Mouse (Mus musculus) ovary, postnatal 10 days (tissue): ENCODE measurements around the gene Tnnc1.

ENCODE experiments used
- DNase-seq: peaks from one replicate; pipeline ENCODE4 v3.0.0; 2022; ENCODE audit warnings: low spot score

The Tnnc1 gene

GRCm38 (mm10) chr14:31184195-31184594 is 23.9 kb upstream of the Tnnc1 start:
- DNase-seq = no peak

DNA sequence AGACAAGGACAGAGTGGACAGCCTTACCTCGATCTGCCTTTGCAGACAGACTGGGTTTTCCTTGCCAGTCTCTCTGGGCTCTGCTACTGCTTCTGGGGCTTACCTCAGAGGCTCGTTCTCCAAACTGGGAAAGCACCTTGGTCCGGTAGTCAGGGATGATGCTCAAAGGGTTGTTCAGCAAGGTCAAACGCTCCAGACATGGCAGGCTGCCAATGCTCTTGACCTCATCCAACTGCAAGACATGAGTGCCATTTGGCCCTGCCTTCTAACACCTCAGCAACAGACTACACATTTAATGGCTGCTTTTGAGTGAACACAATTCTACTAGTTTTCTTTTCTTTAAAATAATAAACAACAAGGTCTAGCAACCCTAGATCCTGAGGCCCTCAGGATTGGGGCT is 21.5 kb upstream of the Tnnc1 start:
- no peak for DNase-seq

GRCm38 (mm10) chr14:31188771-31189181 is 19.3 kb upstream of the Tnnc1 start:
- no peak for DNase-seq

DNA sequence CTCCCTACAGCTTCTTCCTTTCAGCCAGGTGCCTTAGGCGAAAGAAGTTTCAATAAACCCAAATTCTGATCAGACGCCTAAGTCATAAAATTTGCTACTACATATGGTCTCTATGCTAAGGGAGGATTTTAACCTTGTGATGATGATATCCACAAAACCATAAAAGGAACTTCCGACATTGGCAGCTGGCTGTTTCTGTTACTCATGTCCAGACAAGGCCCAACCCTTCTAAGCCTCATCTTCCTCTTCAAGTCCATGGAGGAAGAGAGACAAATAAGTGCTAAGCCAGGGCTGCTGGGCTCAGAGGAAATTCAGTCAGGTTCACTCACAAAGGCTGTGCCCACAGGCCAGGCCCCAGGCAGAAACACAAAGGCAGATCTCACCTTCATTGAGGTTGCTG is 18.8 kb upstream of the Tnnc1 start:
- DNase-seq = no peak

DNA sequence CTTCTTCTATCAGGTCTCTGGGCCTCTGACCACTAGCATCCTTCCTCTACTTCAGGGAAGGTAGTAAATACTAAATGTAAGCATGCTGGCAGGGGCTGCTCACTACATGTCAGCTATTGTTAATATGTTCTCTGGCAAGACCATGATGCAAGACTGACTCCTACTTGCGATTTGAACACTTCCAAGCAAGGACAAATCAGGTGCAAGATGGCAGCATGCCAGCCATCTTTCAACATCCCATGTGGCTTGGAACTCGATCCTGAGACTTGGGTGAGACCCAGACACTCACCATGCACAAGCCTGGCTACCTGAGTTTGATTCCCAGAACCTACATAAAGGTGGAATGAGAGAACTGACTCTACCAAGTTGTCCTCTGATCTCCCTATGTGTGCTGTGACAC is 16.2 kb upstream of the Tnnc1 start:
- no peak for DNase-seq

DNA sequence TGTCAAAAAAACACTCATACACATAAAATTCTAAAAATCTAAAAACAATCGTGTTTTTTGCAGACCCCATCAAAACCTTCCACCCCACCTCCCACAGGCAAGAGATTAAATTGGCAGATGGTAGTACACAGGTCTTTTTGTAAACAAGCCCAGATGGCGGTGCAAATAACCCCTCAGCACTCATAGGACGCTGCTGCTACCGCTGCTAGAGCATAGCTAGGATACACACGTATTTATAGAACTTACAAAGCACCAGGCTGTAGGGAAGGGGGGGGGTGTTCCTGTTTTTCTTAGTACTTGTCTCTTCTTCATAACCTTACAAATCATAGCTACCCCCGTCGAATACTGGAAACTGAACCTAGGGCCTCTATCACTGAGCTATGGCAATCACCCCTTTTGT is 14.3 kb upstream of the Tnnc1 start:
- no peak for DNase-seq

- no peak for DNase-seq
These were observed 13.7 kb upstream of the Tnnc1 start for GRCm38 (mm10) chr14:31194441-31194840.

GRCm38 (mm10) chr14:31194891-31195513 is 13.1 kb upstream of the Tnnc1 start:
- DNase-seq = peak; percentile 39

- no peak for DNase-seq
These were observed 12.6 kb upstream of the Tnnc1 start for GRCm38 (mm10) chr14:31195521-31195920.

- DNase-seq = no peak
These were observed 12.1 kb upstream of the Tnnc1 start for GRCm38 (mm10) chr14:31195968-31196367.

DNA sequence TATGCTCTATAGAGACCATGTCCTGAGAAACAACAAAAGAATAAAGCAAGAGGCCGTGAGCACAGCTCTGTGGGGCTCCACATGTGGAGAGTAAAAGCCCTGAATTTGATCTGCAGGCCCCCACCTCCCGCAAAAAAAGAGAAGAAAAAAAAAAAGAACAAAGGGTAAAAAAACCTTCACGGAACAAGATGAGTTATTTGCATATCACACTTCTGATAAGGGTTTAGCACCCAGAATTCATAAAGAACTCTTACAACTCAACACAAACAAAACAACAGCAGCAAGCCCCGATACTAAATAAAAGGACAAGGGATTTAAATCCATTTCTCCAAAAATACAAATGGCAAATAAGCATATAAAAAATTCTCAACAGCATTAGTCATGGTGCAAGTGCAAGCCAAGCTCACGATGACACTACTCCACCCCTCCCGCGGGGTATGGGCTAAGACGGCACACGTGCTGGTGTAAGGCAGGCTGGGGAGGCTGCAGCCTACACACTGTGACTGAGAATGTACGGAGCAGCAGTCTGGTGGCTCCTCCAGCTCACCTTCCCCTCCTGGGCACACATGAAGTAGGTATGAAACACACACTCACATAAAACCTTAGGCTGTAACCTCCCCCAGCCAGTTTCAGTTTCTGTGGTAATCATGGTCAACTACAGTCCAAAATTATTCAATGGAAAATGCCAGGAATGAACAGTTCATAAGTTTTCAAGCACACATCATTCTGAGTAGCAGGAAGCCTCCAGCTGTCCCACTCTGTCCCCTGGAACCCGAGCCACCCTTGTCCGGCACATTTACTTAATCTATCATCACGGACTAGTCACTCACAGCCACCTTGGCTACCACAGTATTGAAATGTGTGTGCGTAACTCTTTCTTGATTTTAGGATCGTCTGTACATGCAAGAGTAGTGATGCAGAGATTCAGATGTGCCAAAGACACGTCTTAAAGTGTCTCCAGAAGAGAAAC is 10.3 kb upstream of the Tnnc1 start:
- no peak for DNase-seq

DNA sequence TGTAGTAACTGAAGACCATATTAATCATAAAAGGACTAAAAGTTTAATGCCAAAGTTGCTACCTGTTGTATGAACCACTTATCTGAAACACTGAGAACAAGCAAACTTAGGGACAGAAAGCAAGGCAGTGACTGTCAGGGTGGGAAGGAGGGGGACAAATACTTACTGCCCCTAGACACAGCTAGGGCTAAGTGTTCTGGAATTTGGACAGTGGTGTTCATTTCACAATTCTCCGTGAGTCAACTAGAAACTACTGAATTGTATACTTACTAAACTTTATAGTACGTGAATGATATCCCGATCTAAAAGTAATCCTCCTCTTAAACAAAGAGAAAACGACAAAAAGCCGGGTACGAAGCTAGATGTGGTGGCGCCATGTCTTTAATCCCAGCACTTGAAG is 8.5 kb upstream of the Tnnc1 start:
- DNase-seq = no peak

GRCm38 (mm10) chr14:31200038-31200437 is 8.1 kb upstream of the Tnnc1 start:
- DNase-seq = no peak

- DNase-seq = no peak
These were observed 3.3 kb upstream of the Tnnc1 start for GRCm38 (mm10) chr14:31204844-31205243.

- no peak for DNase-seq
These were observed 2.9 kb upstream of the Tnnc1 start for GRCm38 (mm10) chr14:31205244-31205561.

- DNase-seq = peak; percentile 40
These were observed 2.3 kb upstream of the Tnnc1 start for GRCm38 (mm10) chr14:31205562-31206467.

DNA sequence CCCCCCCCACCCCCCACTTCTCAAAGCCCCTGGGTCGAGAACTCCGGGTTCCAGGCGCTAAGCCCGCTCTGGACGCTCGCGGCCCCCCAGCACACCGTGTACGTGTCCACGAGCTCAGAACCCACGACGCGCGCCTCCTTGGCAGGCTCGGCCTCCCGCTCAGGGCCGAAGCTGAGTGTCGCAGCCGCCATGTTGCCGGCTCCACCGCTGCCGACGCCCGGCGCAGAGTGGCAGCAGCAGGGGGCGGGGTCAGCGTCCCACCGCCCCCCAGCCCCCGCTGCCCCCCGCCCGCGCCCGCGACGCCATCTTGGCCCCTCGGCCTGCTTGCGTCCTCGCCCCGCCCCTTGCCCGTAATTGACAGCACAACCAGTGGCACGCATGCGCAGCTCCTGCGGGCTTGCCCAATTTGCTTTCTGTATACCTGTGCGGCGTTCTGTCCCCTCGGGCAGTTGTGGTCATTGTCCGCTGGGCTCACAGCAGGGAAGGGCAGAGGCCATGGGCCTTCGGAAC is 1.6 kb upstream of the Tnnc1 start:
- DNase-seq = peak; percentile 81

- DNase-seq = no peak
These were observed 862 bp upstream of the Tnnc1 start for GRCm38 (mm10) chr14:31207070-31207830.

- DNase-seq = no peak
These were observed 1.0 kb downstream of the Tnnc1 start for GRCm38 (mm10) chr14:31209133-31209557.

DNA sequence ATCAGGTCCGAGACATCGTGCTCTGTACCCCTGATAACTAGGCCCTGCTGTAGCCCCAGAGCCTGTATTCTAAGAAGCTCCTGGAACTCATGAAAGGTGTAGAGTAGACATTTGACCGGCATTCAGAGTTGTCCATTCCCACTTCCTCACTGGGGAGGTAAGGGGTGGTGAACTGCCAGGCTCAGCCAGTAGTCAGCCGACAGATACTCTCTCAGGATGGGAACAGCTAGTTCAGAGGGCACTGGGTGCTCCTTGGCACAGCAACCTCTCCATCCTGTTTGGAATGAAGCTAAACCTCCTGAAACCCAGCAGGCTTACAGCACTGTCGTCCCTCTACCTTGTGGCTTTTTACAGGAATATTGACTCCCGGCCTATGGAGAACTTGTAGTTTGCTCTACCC is 3.7 kb downstream of the Tnnc1 start:
- DNase-seq = no peak

DNA sequence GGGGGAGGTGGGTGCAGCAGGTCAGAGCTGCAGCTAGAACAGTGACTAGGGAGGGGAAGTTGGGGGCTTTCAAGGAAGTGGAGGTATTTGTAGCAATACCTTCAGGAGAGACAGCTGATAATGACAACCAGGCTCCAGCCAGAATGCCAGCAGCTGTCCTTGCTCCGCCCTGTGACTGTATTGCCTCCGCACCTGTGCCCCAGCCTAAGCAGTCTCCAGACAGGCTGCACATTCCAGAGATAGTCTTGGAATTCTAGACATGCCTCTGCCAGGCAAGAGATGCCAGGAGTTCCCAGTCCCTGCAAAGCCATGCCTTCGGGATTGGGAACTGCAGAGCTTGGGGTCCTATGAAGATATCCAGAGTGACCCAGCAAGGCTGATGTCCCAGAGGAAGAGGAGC is 4.4 kb downstream of the Tnnc1 start:
- no peak for DNase-seq

GRCm38 (mm10) chr14:31213868-31214267 is 5.8 kb downstream of the Tnnc1 start:
- no peak for DNase-seq
